Mouse (Mus musculus) cerebellum, adult 2 months (tissue): Measurements from ENCODE around the gene Zfp202. TPM values are rescaled to one million over a fixed set of nuclear protein-coding genes. Genes with fewer than 3 reads are reported as not detected.

Experiments used
- DNase-seq, 2 experiments: peaks; one replicate each; pipeline ENCODE4 v3.0.0; 2021
- H3K27ac ChIP-seq: fragments of 200-500 bp; 2 replicates; pipeline ENCODE4 v1.5.1; 2012; ENCODE audit warnings: low read length, control low read depth, inconsistent platforms; ENCODE audit not compliant: insufficient read depth
- H3K27me3 ChIP-seq: fragments of 200-500 bp; 2 replicates; pipeline ENCODE4 v1.6.1; 2012; ENCODE audit warnings: inconsistent platforms, mild to moderate bottlenecking, low read length, moderate library complexity; ENCODE audit not compliant: control insufficient read depth, insufficient read depth
- H3K4me1 ChIP-seq: fragments of 200-500 bp; 2 replicates; pipeline ENCODE4 v1.6.1; 2011; ENCODE audit warnings: low read length; ENCODE audit not compliant: control insufficient read depth, insufficient read depth
- H3K4me3 ChIP-seq: fragments of 200-500 bp; replicated peaks from 2 replicates; pipeline ENCODE3; 2011; ENCODE audit warnings: mild to moderate bottlenecking, low read depth, low read length, control low read depth; ENCODE audit not compliant: insufficient read depth
- CTCF ChIP-seq: fragments of 200-500 bp; IDR thresholded peaks from 2 replicates; pipeline ENCODE4 v1.5.1; 2011; ENCODE audit warnings: low read depth, mild to moderate bottlenecking, control low read depth, low read length, moderate library complexity, borderline replicate concordance; ENCODE audit not compliant: insufficient read depth
- POLR2A ChIP-seq: fragments of 200-500 bp; IDR thresholded peaks from 2 replicates; pipeline ENCODE4 v1.6.1; 2011; ENCODE audit warnings: low read length, control low read depth, borderline replicate concordance; ENCODE audit not compliant: insufficient read depth
- WGBS: fragments of 180-500 bp; shearing (Covaris S2); methylation state at CpG from one replicate; pipeline ENCODE4 v1.1.7; 2018; 5-methylcytosine and 5-hydroxymethylcytosine counted together
- polyA plus RNA-seq: library from polyadenylated mRNA; depleted of rRNA; stranded (reverse); fragments of >200 nt; gene quantifications from 2 replicates; pipeline ENCODE4 v1.2.3, GENCODE M21; 2012

Zfp202 gene
- polyA plus RNA-seq, 1 experiment = 2.8 TPM

DNA sequence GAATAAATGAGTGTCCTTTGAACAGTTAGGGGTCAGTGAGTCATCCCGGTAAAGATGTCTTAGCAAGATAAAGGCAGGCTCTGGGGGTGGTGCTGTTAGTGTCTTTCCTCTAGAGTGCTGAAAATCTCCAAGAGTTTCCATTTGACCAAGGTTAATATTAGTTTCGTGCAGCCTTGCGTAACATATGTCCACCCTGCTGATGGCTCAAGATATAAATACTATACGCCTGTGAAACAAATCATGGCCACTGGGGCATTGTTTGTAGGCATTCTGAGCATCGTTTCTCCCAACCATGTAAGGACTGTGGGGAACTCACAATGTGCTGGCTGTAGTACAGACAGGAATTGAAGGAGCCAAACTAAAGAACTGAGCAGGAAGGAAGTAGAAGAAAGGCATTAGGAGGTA, 14.4 kb downstream of the Zfp202 start:
- Histone ChIP-seq H3K4me3 (no peak overlapping the region), H3K27ac (no peak overlapping the region), H3K4me1 (no peaks in the 10 kb centered on the region), H3K27me3 (no peaks in the 10 kb centered on the region)
- 74% methylated on average over 5 of the region's 5 CpGs for WGBS
- no peak for DNase-seq
- TF ChIP-seq CTCF = no peak
- TF ChIP-seq POLR2A = no peak

DNA sequence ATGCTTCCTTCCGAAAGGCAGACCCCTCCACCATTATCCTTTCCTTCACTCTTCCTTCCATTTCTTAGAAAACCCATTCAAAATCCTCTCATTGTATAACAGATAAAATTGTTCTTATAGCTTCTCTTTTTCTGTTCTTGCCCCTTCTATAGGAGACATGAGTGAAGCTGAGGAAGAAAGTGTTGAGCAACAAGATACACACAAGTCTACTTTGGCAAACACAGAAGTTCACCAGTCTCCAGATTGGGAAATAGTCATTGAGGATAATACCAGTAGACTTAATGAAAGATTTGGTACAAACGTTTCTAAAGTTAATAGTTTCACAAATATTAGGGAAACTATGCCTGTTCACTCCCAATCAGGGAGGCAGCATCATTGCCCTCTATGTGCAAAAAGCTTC, 18.6 kb downstream of the Zfp202 start:
- no peak for DNase-seq
- Histone ChIP-seq H3K4me1 (no peaks in the 10 kb centered on the region), H3K27ac (no peak overlapping the region), H3K4me3 (no peak overlapping the region), H3K27me3 (no peaks in the 10 kb centered on the region)
- WGBS = 98% methylated on average over 2 of the region's 2 CpGs
- no peak for TF ChIP-seq CTCF
- no peak for TF ChIP-seq POLR2A

DNA sequence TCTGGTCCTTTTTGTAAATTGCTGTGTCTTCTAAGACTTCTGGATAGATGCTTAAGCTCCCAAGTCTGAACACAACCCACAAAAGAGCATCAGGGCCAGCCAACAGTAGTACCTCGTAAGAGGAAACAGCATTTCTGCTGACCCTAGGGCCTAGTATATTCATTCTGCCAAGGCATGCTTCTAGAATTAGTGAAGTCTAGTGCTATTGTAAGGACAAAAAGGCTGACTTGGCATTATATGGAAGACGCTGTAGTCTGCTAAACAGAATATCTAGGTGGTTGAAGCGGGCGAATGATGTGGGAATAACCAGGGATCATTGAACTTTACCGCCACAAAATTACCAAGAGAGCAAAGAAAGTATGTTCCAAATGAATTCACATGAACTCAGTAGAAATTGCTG, 21.9 kb downstream of the Zfp202 start:
- WGBS = 95% methylated on average over 5 of the region's 5 CpGs

DNA sequence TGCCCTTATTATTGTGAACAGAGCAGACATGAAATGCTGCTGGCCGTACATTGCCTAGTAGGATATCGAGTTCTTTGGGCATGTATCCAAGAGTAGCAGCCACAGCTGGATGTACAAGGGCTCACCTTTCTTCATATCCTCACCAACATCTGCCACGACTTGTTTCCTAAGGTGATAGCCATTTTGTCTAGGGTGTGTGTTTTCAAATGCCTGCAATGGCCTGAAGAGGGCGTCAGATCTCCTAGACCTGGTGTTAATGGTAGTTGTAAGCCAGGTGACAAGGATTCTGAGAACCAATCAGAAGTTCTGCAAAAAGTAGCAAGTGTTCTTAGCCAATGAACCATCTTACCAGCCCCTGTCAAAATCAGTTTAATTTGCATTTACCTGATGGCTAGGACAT, 24.5 kb downstream of the Zfp202 start:
- no peak overlapping the region for H3K27ac ChIP-seq
- no peak overlapping the region for H3K4me3 ChIP-seq
- TF ChIP-seq CTCF = no peak
- no peak for TF ChIP-seq POLR2A
- no peaks in the 10 kb centered on the region for H3K4me1 ChIP-seq
- 61% methylated on average over 4 of the region's 4 CpGs for WGBS
- DNase-seq = no peak
- no peaks in the 10 kb centered on the region; the same call in 1 of the 2 replicates for H3K27me3 ChIP-seq

More for the DNA sequence above, 21.9 kb downstream of the Zfp202 start:
- no peak overlapping the region for H3K27ac ChIP-seq
- no peak for DNase-seq
- TF ChIP-seq CTCF (no peak), POLR2A (no peak)
- no peaks in the 10 kb centered on the region for H3K27me3 ChIP-seq
- H3K4me1 ChIP-seq = no peaks in the 10 kb centered on the region
- H3K4me3 ChIP-seq = no peak overlapping the region

DNA sequence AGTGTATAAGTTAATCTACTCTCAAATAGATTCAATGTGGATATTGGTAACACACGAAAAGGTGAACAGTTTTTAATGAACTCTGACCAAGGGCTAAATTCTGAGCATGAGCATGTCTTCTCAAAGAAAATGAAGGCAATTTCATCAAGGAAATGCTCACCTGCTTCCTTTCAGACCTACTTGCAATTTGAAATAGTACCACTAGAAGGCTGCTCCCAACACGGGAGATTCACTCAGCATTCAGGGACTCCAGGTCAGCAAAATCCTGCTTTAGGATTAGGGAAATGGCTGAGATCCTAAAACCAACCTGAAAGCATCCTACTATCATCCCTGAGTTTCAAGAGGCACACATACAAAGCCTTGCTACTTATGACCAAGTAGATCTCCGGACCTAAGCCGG, 32.2 kb downstream of the Zfp202 start:
- no peak for TF ChIP-seq POLR2A
- TF ChIP-seq CTCF = 0 out of 2 replicates have a peak, but pooled peaks have one; percentile 14
- WGBS = 71% methylated on average over 4 of the region's 4 CpGs
- Histone ChIP-seq H3K4me1 (no peaks in the 10 kb centered on the region), H3K27me3 (no peaks in the 10 kb centered on the region; the same call in 1 of the 2 replicates), H3K4me3 (no peak overlapping the region), H3K27ac (no peak overlapping the region)
- DNase-seq = peak in 1 of 2 experiments; percentile 15

DNA sequence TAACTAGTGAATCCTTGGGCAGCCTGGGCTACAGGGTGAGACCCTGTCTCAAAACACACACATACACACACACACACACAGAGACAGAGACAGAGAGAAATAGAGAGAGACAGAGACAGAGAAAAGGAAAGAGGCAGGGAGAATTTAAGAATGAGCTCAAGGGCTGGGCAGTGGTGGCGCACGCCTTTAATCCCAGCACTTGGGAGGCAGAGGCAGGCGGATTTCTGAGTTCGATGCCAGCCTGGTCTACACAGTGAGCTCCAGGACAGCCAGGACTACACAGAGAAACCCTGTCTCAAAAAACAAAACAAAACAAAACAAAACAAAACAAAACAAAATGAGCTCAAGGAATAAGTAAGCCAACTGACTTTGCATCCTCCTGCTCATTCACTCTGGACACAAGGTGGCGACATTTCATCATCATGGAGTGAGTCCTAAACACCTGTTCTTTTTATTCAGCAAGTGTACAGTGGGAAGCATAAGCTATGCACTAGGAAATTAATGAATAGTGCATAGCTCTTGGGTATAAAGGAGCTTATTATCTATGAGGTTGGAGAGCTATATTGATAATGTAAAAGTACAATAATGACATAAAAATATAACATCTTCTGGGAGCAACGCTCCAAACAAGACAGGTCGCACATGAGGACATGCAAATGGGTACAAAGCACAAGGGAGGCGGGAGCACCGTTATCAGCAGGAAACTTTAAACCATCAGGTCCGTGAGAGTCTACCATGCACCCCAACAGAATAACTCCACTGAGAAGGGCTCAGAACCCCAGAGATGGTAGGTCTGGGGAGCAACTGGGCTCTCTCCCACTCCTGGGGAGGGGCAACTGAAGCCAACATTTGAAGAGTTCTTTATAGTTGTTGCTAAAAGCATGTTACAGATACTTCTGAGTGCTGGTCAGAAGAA, 36.0 kb downstream of the Zfp202 start:
- peak; percentile 47 to 49 for DNase-seq
- H3K27me3 ChIP-seq = no peaks in the 10 kb centered on the region
- 67% methylated on average over 10 of the region's 10 CpGs for WGBS
- H3K4me3 ChIP-seq = no peak overlapping the region
- TF ChIP-seq POLR2A (no peak), CTCF (peak; percentile 46; the same call in 1 of the 2 replicates)
- no peak overlapping the region for H3K27ac ChIP-seq
- H3K4me1 ChIP-seq = no peaks in the 10 kb centered on the region

DNA sequence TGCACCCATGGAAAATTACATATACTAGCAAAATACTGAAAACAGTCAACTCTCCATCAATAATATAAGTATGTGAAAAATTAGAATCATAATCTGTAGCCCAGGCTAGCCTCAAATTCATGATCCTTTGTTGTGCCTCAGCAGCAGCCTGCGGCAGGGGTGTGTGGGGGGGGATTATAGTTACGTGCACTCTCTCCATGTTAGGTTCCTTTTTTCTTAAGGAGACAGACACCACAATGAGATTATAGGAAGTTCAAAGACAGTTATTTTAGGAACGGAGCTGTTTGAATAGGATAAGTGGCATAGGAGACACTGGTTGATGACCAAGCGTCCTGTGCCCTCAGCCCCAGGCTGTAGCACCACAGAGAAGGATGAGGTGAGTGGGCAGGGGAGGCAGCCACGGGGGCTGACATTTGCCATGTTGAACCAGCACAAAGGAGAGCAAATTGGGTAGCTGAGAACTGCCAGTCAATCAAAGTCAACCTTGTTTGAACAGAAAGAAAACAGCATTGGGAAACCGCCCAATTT, 36.8 kb downstream of the Zfp202 start:
- Histone ChIP-seq H3K4me1 (no peaks in the 10 kb centered on the region), H3K27me3 (no peaks in the 10 kb centered on the region; the same call in 1 of the 2 replicates), H3K27ac (no peak overlapping the region), H3K4me3 (no peak overlapping the region)
- no peak for DNase-seq
- TF ChIP-seq POLR2A (no peak), CTCF (no peak)
- 58% methylated on average over 6 of the region's 6 CpGs for WGBS

DNA sequence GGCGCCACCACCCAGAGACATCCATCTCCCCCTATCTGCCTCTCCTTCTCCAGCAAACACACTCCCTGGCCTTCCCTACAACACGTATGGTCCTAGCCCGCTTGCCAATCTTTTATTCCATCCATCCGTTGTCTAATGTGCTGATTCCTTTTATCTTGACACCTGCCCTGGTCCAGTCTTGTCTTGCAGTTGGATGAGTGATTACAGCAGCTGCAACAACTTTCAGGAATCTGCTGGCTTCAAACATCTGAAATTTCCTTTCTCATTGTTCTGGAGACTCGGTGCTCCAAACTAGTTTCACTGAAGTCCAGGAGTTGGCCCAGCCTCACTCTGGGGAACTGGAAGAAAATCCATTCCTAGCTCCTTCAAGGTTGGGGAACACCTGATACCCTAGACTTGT, 37.4 kb downstream of the Zfp202 start:
- no peak for DNase-seq
- Histone ChIP-seq H3K4me1 (no peaks in the 10 kb centered on the region), H3K4me3 (no peak overlapping the region), H3K27me3 (no peaks in the 10 kb centered on the region; the same call in 1 of the 2 replicates), H3K27ac (no peak overlapping the region)
- no peak for TF ChIP-seq POLR2A
- no peak for TF ChIP-seq CTCF
- 52% methylated on average over 5 of the region's 5 CpGs for WGBS
